Mouse (Mus musculus) MEL (cell line): Measurements from ENCODE around the gene Uchl5.

Source experiments
- E2F4 ChIP-seq: IDR thresholded peaks from 2 replicates; pipeline ENCODE4 v1.6.1; 2011; ENCODE audit warnings: low read depth, low read length, improper control_type of control experiment, borderline replicate concordance
- ELF1 ChIP-seq: IDR thresholded peaks from 2 replicates; pipeline ENCODE4 v1.6.1; 2014; ENCODE audit warnings: low read depth, mild to moderate bottlenecking, inconsistent platforms, low read length, improper control_type of control experiment, moderate library complexity
- MAFK ChIP-seq: IDR thresholded peaks from 2 replicates; pipeline ENCODE4 v1.6.1; 2011; ENCODE audit warnings: low read depth, mild to moderate bottlenecking, low read length, improper control_type of control experiment, borderline replicate concordance
- POLR2A ChIP-seq, 2 experiments: IDR thresholded peaks; 2 replicates each; pipeline ENCODE4 v1.6.1; 2011 to 2012; ENCODE audit warnings: low read length in 2 of 2, mild to moderate bottlenecking in 2 of 2, control low read depth in 1 of 2, improper control_type of control experiment in 1 of 2, low read depth in 1 of 2, moderate library complexity in 1 of 2; ENCODE audit not compliant: control insufficient read depth in 1 of 2, insufficient read depth in 1 of 2, poor library complexity in 1 of 2
- POLR2AphosphoS5 ChIP-seq: IDR thresholded peaks from 2 replicates; pipeline ENCODE4 v1.6.1; 2012; ENCODE audit warnings: low read depth, borderline replicate concordance, mild to moderate bottlenecking, inconsistent platforms, low read length, moderate library complexity, mixed read lengths
- UBTF ChIP-seq: IDR thresholded peaks from 2 replicates; pipeline ENCODE4 v1.6.1; 2012; ENCODE audit warnings: low read depth, mild to moderate bottlenecking, inconsistent platforms, low read length, improper control_type of control experiment, moderate library complexity, borderline replicate concordance; ENCODE audit not compliant: insufficient read depth
- USF1 ChIP-seq: IDR thresholded peaks from 2 replicates; pipeline ENCODE4 v1.6.1; 2014; ENCODE audit warnings: low read depth, mild to moderate bottlenecking, inconsistent platforms, low read length, improper control_type of control experiment, moderate library complexity
- USF2 ChIP-seq, 2 experiments: IDR thresholded peaks; 2 replicates each; pipeline ENCODE4 v1.6.1; 2011 to 2012; ENCODE audit warnings: improper control_type of control experiment in 2 of 2, low read length in 2 of 2, borderline replicate concordance in 1 of 2, inconsistent platforms in 1 of 2, low read depth in 1 of 2, mild to moderate bottlenecking in 1 of 2; ENCODE audit not compliant: insufficient read depth in 1 of 2

GRCm38 (mm10) chr1:143803537-143803936 lies 26.5 kb downstream of the Uchl5 start:
- no peak for TF ChIP-seq ELF1
- no peak for TF ChIP-seq USF2 (IDR thresholded peaks at IDR 0.05; ENCODE audit: borderline replicate concordance in 1 of 2, insufficient read depth in 1 of 2, low read depth in 1 of 2, low read length in 2 of 2)
- no peak for TF ChIP-seq USF1
- no peak for TF ChIP-seq POLR2A (IDR thresholded peaks at IDR 0.05; ENCODE audit: control insufficient read depth in 1 of 2, insufficient read depth in 1 of 2, low read depth in 1 of 2, low read length in 2 of 2, poor library complexity in 1 of 2)
- TF ChIP-seq UBTF: no peak
- no peak for TF ChIP-seq POLR2AphosphoS5
- no peak for TF ChIP-seq E2F4
- TF ChIP-seq MAFK: no peak
